Mouse (Mus musculus): ENCODE measurements around the gene Ddx47.

The Ddx47 gene

DNA sequence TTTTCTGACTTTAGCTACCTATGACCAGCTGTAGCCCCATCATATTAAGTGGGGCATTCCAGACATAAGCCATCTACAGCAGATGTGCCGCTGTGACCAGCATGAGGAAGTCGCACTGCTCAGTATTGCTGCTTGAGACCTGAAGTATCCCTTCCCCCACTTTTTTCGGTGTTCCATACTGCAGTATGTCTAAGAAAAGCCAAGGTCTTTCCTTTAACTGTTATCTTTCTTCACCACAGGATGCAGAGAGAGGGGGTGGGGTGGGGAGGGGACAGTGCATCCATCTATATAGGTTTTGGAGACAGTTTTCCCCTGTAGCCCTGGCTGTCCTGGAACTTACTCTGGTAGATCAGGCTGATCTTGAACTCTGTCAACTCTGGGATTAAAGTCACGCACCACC is 5.0 kb upstream of the Ddx47 start:
- DNase-seq (ENCODE audit: low read depth, low spot score): no peak

GRCm38 (mm10) chr6:135011734-135012116 is 313 bp downstream of the Ddx47 start:
- DNase-seq (ENCODE audit: low read depth, low spot score): no peak

DNA sequence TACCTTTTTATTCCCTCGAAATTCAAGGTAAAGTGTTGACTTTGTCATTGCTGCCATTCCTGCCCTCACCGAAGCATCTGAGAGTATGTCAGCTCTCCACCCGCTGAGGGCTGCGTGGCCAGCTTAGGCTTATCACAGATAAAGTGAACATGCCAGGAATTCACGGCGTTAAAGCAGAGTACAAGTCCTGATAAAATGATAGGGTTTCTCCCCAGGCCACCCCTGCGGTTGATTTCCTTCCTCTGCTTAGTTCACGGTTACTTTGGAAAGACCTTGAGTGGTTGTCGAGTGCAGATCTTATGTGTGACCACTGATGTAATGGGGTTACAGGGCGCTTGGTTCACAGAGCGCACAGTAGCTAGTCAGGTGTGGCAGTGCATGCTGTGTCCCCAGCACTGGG is 5.8 kb downstream of the Ddx47 start:
- no peak for DNase-seq (ENCODE audit: low read depth, low spot score)

- DNase-seq (ENCODE audit: low read depth, low spot score): no peak
Measured at GRCm38 (mm10) chr6:135019564-135019963, 8.2 kb downstream of the Ddx47 start.

GRCm38 (mm10) chr6:135021633-135022032 is 10.2 kb downstream of the Ddx47 start:
- no peak for DNase-seq (ENCODE audit: low read depth, low spot score)

GRCm38 (mm10) chr6:135023379-135023778 is 12.0 kb downstream of the Ddx47 start:
- DNase-seq (ENCODE audit: low read depth, low spot score): no peak

- no peak for DNase-seq (ENCODE audit: low read depth, low spot score)
Measured at GRCm38 (mm10) chr6:135024781-135025420, 13.5 kb downstream of the Ddx47 start.

DNA sequence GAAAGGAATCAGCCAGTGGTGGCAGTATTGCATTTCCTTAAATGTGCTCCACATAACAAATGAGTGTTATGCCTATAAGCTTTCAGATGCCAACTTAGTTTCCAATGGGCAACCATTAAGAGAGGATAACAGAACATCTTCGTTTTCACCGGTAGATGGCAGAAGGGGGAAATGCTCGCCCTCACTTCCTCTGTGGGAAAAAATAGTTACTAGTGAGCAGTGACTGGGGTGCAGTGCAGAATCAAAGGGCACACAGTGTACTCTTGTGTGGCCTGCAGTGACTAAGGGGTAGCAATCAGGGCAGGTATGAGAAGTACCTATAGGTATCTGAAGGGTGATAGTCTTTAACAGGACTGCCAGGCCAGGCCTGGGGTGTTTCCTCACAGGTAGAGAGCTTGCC is 14.8 kb downstream of the Ddx47 start:
- DNase-seq (ENCODE audit: low read depth, low spot score): peak; percentile 41

GRCm38 (mm10) chr6:135026755-135027154 is 15.3 kb downstream of the Ddx47 start:
- DNase-seq (ENCODE audit: low read depth, low spot score): no peak

- no peak for DNase-seq (ENCODE audit: low read depth, low spot score)
Measured at GRCm38 (mm10) chr6:135029246-135029645, 17.8 kb downstream of the Ddx47 start.

GRCm38 (mm10) chr6:135038674-135039073 is 27.3 kb downstream of the Ddx47 start:
- DNase-seq (ENCODE audit: low read depth, low spot score): no peak

DNA sequence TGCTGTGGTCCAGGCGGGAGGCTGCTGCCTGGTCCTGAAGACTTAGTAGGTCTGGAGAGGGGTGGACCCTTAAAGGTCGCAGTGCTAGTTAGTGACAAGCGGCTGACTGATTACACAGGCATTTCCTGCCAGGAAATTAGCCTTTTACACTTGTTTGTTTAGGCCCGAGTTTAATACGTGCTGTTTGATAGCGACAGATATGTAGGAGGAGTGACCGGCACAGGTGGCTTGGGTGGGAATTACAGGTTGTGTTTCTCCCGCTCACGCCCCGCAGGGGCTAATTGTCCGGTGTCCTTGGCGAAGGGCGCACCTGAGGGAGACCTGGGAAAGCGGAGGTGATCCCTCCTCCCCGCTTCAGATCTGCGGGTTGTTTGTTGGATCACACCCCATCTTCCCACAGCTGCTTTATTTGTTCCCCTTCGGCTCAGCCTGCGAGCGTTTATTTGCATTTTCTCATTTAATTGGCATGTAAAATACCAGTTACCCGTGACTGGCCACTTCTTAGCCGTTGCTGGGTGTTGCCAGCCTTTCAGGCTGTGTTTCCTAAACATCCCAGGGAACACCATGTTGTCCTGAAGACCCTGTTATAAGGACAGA is 29.0 kb downstream of the Ddx47 start:
- peak; percentile 81 for DNase-seq (ENCODE audit: low read depth, low spot score)

DNA sequence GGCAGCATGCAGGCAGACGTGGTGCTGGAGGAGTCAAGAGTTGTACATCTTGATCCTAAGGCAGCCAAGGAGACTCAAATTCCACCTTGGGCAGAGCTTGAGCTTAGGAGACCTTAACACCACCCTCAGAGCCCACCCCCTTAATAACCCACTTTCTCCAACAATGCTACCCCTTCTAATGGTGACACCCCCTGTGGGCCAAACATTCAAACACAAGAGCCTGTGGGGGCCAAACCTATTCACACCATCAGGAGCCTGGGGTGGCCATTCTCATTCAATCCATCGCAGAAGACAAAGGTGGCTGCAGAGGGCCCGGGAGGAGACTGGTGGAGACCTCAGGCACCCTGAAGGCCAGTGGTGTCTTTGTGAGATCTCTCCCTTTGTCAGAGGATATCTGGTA is 30.5 kb downstream of the Ddx47 start:
- peak; percentile 77 for DNase-seq (ENCODE audit: low read depth, low spot score)

DNA sequence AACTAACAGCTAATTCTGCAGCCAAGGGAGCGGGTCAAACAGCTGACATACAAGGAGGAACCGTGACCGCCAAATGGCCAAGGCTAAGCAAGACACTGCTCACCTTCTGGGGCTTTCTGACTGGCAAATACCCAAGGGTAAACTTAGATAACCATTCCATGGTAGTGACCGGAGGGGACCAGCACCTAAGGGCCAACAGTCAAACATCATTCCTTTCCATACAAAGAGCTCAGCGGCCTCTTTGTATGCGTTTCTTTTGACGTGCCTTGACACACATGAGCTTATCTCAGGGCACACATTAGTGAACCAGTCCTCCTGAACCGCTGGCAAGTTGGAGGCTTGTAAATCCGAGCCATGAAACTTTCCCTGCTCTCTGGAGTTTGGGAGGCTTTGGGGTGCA is 35.9 kb downstream of the Ddx47 start:
- DNase-seq (ENCODE audit: low read depth, low spot score): no peak

DNA sequence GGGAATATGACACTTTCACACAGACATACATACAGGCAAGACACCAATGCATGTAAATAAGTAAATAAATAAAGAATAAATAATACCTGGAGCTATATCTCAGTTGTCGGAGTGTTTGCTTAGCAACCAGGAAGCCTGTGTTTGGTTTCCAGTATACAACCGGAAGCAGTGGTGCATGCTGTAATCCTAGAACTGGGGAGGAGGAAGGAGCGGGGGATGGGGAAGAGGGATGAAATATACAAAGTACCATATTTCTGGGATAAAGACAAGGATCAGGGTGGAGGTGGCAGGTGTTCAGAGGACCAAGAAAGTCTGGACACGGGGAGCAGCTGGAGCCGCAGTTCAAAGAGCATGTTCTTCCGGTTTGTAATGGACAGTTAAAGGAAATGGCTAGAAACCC is 37.1 kb downstream of the Ddx47 start:
- DNase-seq (ENCODE audit: low read depth, low spot score): no peak

DNA sequence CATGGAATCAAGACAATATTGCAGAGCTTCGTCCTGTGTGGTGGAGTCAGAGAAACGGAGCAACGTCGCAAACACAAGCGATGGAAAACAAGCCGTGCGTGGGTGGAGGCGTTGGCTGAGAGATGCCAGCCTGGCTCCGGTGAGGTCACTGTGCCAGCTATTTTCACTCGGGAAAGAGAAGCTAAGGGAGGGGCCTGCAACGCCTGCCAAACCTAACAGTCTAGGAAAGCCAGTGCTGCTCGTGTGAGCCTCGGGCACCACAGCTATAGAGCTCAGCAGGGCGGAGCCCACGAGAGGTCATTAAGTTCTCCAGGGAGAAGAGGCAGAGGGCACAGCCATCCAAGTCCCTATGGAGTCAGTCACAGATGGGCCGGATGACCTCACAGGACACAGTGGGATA is 37.5 kb downstream of the Ddx47 start:
- DNase-seq (ENCODE audit: low read depth, low spot score): no peak

- no peak for DNase-seq (ENCODE audit: low read depth, low spot score)
Measured at GRCm38 (mm10) chr6:135053789-135054188, 42.4 kb downstream of the Ddx47 start.

DNA sequence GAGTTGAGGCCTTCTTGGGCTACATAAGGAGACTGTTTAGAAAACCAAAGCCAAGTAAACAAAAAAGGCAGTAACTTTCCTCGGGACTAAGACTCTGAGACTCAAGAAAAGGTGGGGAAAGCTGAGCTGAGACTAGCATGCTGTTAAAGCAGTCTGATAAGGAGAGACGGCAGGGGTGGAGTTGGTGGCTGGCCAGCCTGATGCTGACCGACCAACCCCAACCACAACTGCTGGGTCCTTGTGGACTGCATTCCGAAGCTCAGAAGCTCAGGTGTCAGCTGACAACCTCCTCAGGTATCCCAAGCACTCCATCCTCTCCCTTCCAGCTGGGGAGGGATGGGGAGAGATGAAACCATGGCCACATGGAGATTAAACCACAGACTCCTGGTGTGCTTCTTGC is 44.5 kb downstream of the Ddx47 start:
- DNase-seq (ENCODE audit: low read depth, low spot score): no peak

- DNase-seq (ENCODE audit: low read depth, low spot score): no peak
Measured at GRCm38 (mm10) chr6:135060728-135061127, 49.3 kb downstream of the Ddx47 start.

- DNase-seq (ENCODE audit: low read depth, low spot score): peak; percentile 79
Measured at GRCm38 (mm10) chr6:135064621-135065020, 53.2 kb downstream of the Ddx47 start.

GRCm38 (mm10) chr6:135065236-135065957 is 54.0 kb downstream of the Ddx47 start, which contains the start of gene Gprc5a:
Gprc5a (plus strand) TSS chr6:135065651.
- peak; percentile 87 for DNase-seq (ENCODE audit: low read depth, low spot score)

- DNase-seq (ENCODE audit: low read depth, low spot score): peak; percentile 41
Measured at GRCm38 (mm10) chr6:135066795-135067445, 55.5 kb downstream of the Ddx47 start.
